In genomic region chr4:94696368-94696767, GRCm38 (mm10) we compare ENCODE assay signal across 20 mouse cellular contexts. TPM values are rescaled to one million over a fixed set of nuclear protein-coding genes. Genes with fewer than 3 reads are reported as not detected.
"Had no signal": no experiment of that assay in that cellular context is flagged by ENCODE, and none has a peak within 500 bp of the region (broad histone marks: within the 10 kb centered on the region; RNA-seq: fewer than 3 reads in every experiment).

No protein-coding gene starts in this region.

- H3K9ac ChIP-seq: liver, embryonic 15.5 days; midbrain, embryonic 13.5 days had no signal

- H3K4me3 ChIP-seq: left cerebral cortex, adult 2 months; liver, embryonic 15.5 days; midbrain, embryonic 13.5 days had no signal

- H3K27ac ChIP-seq: kidney, postnatal 0 days; left cerebral cortex, adult 2 months; liver, embryonic 15.5 days; macrophage; midbrain, embryonic 13.5 days had no signal

- H3K36me3 ChIP-seq: liver, embryonic 15.5 days; midbrain, embryonic 13.5 days had no signal

- DNase-seq: kidney, adult 18-20 months; layer of hippocampus, postnatal 36 days; lung, adult 18-20 months; thymus, adult 18-20 months; thymus, postnatal 36 days had no signal

- H3K4me1 ChIP-seq: liver, embryonic 15.5 days; midbrain, embryonic 13.5 days had no signal

- H3K27me3 ChIP-seq: liver, embryonic 15.5 days; midbrain, embryonic 13.5 days had no signal

- H3K4me2 ChIP-seq: liver, embryonic 11.5 days; liver, embryonic 15.5 days; midbrain, embryonic 13.5 days had no signal

- H3K9me3 ChIP-seq: liver, embryonic 15.5 days; midbrain, embryonic 13.5 days had no signal

- ATAC-seq: midbrain, embryonic 13.5 days had no signal

RNA-seq across cellular contexts. Expression of gene Tek, which starts 42.7 kb away (rescaled TPM):
- total RNA-seq: megakaryocyte, adult 5-6 weeks had no signal
- polyA plus RNA-seq: macrophage had no signal

RNA-seq across cellular contexts. Expression of gene Lrrc19, which starts 46.4 kb away (rescaled TPM):
- total RNA-seq: layer of hippocampus, adult 8-10 months; layer of hippocampus, postnatal 10 days; layer of hippocampus, postnatal 36 days; left cerebral cortex, adult 2 months; left cerebral cortex, postnatal 10 days; left cerebral cortex, postnatal 36 days; megakaryocyte, adult 5-6 weeks; midbrain, postnatal 0 days had no signal
- polyA plus RNA-seq: macrophage; spleen, adult 2 months; testis, adult 2 months; urinary bladder, adult 2 months had no signal
